Mouse (Mus musculus) thymus, postnatal 10 days (tissue): ENCODE measurements around the gene Rpl36al.

Experiments used
- DNase-seq, 2 experiments: peaks; one replicate each; pipeline ENCODE4 v3.0.0; 2021; ENCODE audit warnings: low spot score in 2 of 2

Gene Rpl36al

GRCm38 (mm10) chr12:69159578-69159940 is 24.3 kb downstream of the Rpl36al start:
- peak in 1 of 2 experiments; percentile 48 for DNase-seq

- DNase-seq: peak; percentile 94 to 95
Observed at GRCm38 (mm10) chr12:69158765-69159577, 24.9 kb downstream of the Rpl36al start, which contains the start of gene Rps29. Gene Rps29, minus strand, starts transcription at chr12:69159186.

GRCm38 (mm10) chr12:69158366-69158764 is 25.5 kb downstream of the Rpl36al start:
- no peak for DNase-seq

GRCm38 (mm10) chr12:69157107-69157506 is 26.8 kb downstream of the Rpl36al start:
- DNase-seq: no peak

GRCm38 (mm10) chr12:69156436-69156835 is 27.4 kb downstream of the Rpl36al start:
- DNase-seq: no peak

- DNase-seq: no peak
Observed at GRCm38 (mm10) chr12:69155923-69156322, 28.0 kb downstream of the Rpl36al start.

- DNase-seq: no peak
Observed at GRCm38 (mm10) chr12:69150049-69150448, 33.8 kb downstream of the Rpl36al start.

GRCm38 (mm10) chr12:69147166-69147735 is 36.6 kb downstream of the Rpl36al start:
- no peak for DNase-seq

GRCm38 (mm10) chr12:69143460-69143859 is 40.4 kb downstream of the Rpl36al start:
- no peak for DNase-seq

GRCm38 (mm10) chr12:69139841-69140240 is 44.0 kb downstream of the Rpl36al start:
- DNase-seq: no peak

GRCm38 (mm10) chr12:69139201-69139600 is 44.7 kb downstream of the Rpl36al start:
- no peak for DNase-seq
